Mouse (Mus musculus) lung, adult 2 months (tissue): ENCODE measurements around the gene Mrpl38.

Experiments used
- CTCF ChIP-seq: fragments of 200-500 bp; IDR thresholded peaks from 2 replicates; pipeline ENCODE4 v1.5.1; 2011; ENCODE audit warnings: mild to moderate bottlenecking, low read length, control low read depth; ENCODE audit not compliant: insufficient read depth
- POLR2A ChIP-seq: fragments of 200-500 bp; IDR thresholded peaks from 2 replicates; pipeline ENCODE4 v1.6.1; 2011; ENCODE audit warnings: low read depth, mild to moderate bottlenecking, control low read depth, low read length, borderline replicate concordance; ENCODE audit errors: extremely low read depth

GRCm38 (mm10) chr11:116111611-116112203 lies 27.0 kb downstream of the Mrpl38 start:
- TF ChIP-seq POLR2A, result no peak
- TF ChIP-seq CTCF, result no peak
